Mouse (Mus musculus): ENCODE data around the gene Cd200r3. TPM values are rescaled to one million over a fixed set of nuclear protein-coding genes. Genes with fewer than 3 reads are reported as not detected.

Cd200r3 gene
- polyA plus RNA-seq, 1 experiment from 2014 or later, result 0.37 TPM

GRCm38 (mm10) chr16:44978193-44978592, 34.7 kb downstream of the Cd200r3 start:
- Histone ChIP-seq H3K27ac (no peak overlapping the region), H3K79me2 (ENCODE audit: inconsistent target) (no peaks in the 10 kb centered on the region), H3K36me3 (ENCODE audit: inconsistent target) (no peaks in the 10 kb centered on the region), H3K4me3 (ENCODE audit: inconsistent target) (no peak overlapping the region)
- WGBS (ENCODE audit: missing documents), result 85% methylated on average over 2 of the region's 2 CpGs

- no peaks in the 10 kb centered on the region for H3K36me3 ChIP-seq (ENCODE audit: inconsistent target)
- WGBS (ENCODE audit: missing documents), result 95% methylated on average over 3 of the region's 3 CpGs
- H3K79me2 ChIP-seq (ENCODE audit: inconsistent target), result no peaks in the 10 kb centered on the region
- no peak overlapping the region for H3K27ac ChIP-seq
- no peak overlapping the region for H3K4me3 ChIP-seq (ENCODE audit: inconsistent target)
Measured at GRCm38 (mm10) chr16:44979355-44979896, 35.9 kb downstream of the Cd200r3 start.

DNA sequence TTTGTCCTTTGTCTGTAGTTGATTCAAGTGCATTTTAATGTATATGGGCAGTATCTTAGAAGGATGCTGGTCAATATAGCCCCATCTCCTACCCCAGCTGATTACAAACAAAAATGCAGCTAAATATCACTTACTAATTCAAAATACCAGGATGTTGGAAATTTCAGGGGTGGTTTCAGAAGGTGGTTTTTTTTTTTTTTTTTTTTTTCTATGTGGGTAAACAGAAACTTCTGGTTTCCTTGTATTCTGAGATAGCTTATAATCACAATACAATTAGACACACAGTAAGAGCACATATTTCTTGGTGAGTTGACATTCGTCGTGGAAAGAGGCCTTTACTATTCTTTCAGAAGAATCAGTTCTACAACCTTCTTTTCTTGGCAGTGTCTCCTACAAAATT, 39.5 kb downstream of the Cd200r3 start:
- no peaks in the 10 kb centered on the region for H3K36me3 ChIP-seq (ENCODE audit: inconsistent target)
- no peak overlapping the region for H3K27ac ChIP-seq
- WGBS (ENCODE audit: missing documents), result 57% methylated on average over 2 of the region's 2 CpGs
- H3K79me2 ChIP-seq (ENCODE audit: inconsistent target), result no peaks in the 10 kb centered on the region
- no peak overlapping the region for H3K4me3 ChIP-seq (ENCODE audit: inconsistent target)

- H3K79me2 ChIP-seq (ENCODE audit: inconsistent target), result no peaks in the 10 kb centered on the region
- 86% methylated on average over 3 of the region's 3 CpGs for WGBS (ENCODE audit: missing documents)
- no peak overlapping the region for H3K4me3 ChIP-seq (ENCODE audit: inconsistent target)
- no peaks in the 10 kb centered on the region for H3K36me3 ChIP-seq (ENCODE audit: inconsistent target)
- H3K27ac ChIP-seq, result 0 out of 2 replicates have a peak overlapping the region, but pooled peaks have one; percentile 3
Measured at GRCm38 (mm10) chr16:44983379-44984060, 40.0 kb downstream of the Cd200r3 start.

DNA sequence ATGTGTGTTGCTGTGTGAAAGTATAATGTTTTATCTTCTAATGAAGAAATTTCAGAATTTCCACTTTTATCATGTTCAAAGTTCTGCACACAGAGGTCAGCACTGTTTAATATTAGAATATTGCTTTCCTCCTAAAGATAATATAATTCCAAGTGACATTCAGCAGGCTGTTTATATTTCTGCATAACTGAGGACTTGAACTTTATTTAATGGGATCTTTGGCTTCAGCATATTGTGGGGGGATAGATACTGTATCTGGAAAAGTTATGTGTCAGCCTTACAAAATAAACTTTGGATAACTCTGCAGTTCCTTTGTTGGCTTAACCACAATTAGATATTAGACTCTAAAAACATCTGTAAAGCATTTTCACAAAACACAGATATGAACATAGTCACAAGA, 40.6 kb downstream of the Cd200r3 start:
- H3K36me3 ChIP-seq (ENCODE audit: inconsistent target), result no peaks in the 10 kb centered on the region

GRCm38 (mm10) chr16:44984925-44985324, 41.4 kb downstream of the Cd200r3 start:
- Histone ChIP-seq H3K36me3 (ENCODE audit: inconsistent target) (no peaks in the 10 kb centered on the region), H3K79me2 (ENCODE audit: inconsistent target) (no peaks in the 10 kb centered on the region), H3K27ac (no peak overlapping the region), H3K4me3 (ENCODE audit: inconsistent target) (no peak overlapping the region)
- WGBS (ENCODE audit: missing documents), result 77% methylated on average over 3 of the region's 3 CpGs

More for the DNA sequence above, 40.6 kb downstream of the Cd200r3 start:
- no peaks in the 10 kb centered on the region for H3K79me2 ChIP-seq (ENCODE audit: inconsistent target)
- no peak overlapping the region for H3K27ac ChIP-seq
- H3K4me3 ChIP-seq (ENCODE audit: inconsistent target), result no peak overlapping the region

DNA sequence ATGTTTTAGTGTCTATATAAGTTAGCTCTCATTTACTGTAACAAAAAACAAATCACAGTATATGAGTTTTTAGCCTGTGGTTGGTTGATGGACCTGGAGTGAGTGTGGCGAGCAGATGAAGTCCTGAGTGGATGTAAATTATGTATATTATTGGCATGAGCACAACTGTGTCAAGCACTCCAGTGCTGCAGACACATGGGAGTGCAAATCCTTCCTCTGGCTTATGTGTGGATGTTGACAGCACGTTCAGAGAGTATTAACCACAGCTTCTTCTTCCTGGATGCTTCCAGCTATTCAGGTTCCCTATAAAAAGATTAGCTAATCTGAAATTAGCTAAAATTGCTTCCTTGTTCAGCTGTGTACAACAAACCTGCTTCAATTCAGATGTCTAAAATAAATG, 42.6 kb downstream of the Cd200r3 start:
- no peak overlapping the region for H3K4me3 ChIP-seq (ENCODE audit: inconsistent target)
- WGBS (ENCODE audit: missing documents), result 42% methylated on average over 2 of the region's 2 CpGs
- H3K79me2 ChIP-seq (ENCODE audit: inconsistent target), result no peaks in the 10 kb centered on the region
- H3K27ac ChIP-seq, result peak overlapping the region; percentile 22
- H3K36me3 ChIP-seq (ENCODE audit: inconsistent target), result no peaks in the 10 kb centered on the region

DNA sequence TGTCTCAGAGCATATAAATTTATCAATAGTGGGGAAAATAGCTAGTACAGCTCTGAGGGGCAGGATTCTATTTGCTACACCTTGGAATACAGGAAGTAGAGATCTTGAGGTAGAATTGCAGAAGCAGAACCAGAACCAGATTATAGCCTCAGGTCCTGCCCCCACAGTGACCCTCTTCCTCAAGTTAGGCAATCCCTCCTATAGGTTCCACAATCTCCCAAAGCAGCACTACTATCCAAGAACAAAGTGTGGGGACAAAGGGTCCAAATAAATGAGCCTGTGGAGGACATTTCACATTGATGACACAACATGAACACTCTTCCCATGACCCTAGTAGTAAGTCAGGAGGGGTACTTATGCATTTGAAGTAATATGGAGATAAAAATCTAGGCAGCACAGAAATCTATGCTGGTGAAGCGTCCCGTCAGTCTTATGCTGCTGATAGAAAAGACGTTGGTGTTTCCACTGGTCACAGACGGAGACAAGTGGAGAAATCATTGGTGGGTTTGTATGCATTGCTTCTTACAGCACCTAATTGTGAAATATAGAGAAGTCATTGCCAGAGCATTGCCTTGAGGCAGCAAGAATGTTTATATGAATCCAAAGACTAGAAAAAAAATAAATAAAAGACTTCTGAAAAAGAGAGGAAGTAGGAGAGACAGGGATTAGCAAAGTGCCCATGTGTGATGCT, 45.3 kb downstream of the Cd200r3 start:
- Histone ChIP-seq H3K27ac (peak overlapping the region; percentile 43), H3K79me2 (ENCODE audit: inconsistent target) (no peaks in the 10 kb centered on the region)
- 49% methylated on average over 4 of the region's 4 CpGs for WGBS (ENCODE audit: missing documents)

DNA sequence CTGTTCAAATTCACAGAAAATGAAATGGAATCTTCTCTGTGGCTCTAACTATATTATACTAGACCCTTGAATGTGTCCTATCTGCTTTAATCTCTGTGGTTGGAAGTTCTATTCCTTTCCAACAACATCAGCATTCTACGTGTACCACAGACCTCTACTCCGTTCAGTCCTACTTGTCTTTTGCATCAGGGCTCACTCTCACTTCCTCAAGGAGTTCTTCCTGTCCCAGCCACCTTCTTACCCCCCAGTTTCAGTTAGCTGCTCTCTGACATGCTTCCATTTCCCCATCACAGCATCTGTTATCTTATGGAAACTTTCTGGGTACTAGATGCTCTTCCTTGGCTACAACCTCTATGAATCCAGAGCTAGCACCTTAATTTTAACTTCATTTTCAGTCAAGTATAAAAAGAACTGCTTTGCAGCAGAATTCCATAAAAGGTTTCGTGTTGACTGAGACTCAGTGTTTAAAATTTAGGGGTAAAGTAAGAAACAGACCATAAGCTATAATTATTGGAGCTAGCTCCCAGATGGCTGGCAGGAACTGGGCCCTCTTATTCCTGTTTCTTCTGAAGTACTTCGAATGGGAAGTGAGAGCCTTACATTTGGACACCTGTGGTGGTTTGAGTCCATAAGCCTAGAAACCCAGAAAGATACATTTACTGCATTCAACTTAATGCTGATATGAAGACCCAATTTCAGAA, 50.0 kb downstream of the Cd200r3 start:
- no peaks in the 10 kb centered on the region for H3K36me3 ChIP-seq (ENCODE audit: inconsistent target)
- no peak overlapping the region for H3K4me3 ChIP-seq (ENCODE audit: inconsistent target)
- peak overlapping the region; percentile 92 for H3K27ac ChIP-seq
- H3K79me2 ChIP-seq (ENCODE audit: inconsistent target), result no peaks in the 10 kb centered on the region
- WGBS (ENCODE audit: missing documents), result 42% methylated on average over 4 of the region's 4 CpGs

More for the DNA sequence above, 45.3 kb downstream of the Cd200r3 start:
- Histone ChIP-seq H3K4me3 (ENCODE audit: inconsistent target) (no peak overlapping the region), H3K36me3 (ENCODE audit: inconsistent target) (no peaks in the 10 kb centered on the region)

- Histone ChIP-seq H3K27ac (peak overlapping the region; percentile 92), H3K36me3 (ENCODE audit: inconsistent target) (no peaks in the 10 kb centered on the region), H3K79me2 (ENCODE audit: inconsistent target) (no peaks in the 10 kb centered on the region), H3K4me3 (ENCODE audit: inconsistent target) (no peak overlapping the region)
- 91% methylated on average over 6 of the region's 6 CpGs for WGBS (ENCODE audit: missing documents)
Measured at GRCm38 (mm10) chr16:44994206-44994953, 50.9 kb downstream of the Cd200r3 start.

DNA sequence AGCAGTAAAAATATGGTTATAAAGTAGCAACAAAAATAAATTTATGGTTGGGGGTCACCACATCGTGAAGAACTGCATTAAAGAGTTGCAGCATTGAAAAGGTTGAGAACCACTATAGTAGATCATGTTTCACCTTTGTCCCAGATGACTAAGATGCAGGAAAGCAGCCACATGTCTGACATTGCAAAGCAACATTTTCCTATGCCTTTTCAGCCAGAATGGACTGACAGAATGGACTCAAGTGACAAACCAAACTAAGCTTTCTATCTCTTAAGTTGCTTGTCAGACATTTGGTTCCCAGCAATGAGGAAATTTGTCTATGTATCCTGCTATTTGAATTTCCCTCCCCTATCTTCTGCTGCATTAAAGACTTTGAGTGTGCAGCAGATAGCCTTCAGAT, 51.6 kb downstream of the Cd200r3 start:
- Histone ChIP-seq H3K36me3 (ENCODE audit: inconsistent target) (no peaks in the 10 kb centered on the region), H3K27ac (0 out of 2 replicates have a peak overlapping the region, but pooled peaks have one; percentile 92), H3K79me2 (ENCODE audit: inconsistent target) (no peaks in the 10 kb centered on the region), H3K4me3 (ENCODE audit: inconsistent target) (no peak overlapping the region)
- whole genome bisulfite sequencing (ENCODE audit: missing documents), result 96% methylated on average over 1 of the region's 1 CpGs

DNA sequence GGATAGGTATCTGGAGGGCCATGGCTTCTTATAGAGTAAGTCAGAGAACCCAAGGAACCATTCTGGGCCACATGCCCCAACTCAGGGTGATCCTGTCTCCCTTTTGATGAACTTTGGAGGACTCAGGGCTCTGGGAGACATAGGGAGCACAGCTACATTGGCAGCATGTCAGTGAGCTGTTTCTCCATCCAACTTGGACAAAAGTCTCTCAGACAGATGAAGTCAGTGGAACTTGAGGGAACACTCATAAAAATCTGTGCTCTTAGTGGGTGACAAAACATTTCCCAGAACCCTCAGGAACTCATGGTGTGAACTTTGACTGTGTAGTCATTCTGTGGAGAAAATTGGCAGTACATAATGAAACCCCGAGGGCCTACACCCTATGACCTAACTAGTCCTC, 53.2 kb downstream of the Cd200r3 start:
- Histone ChIP-seq H3K79me2 (ENCODE audit: inconsistent target) (no peaks in the 10 kb centered on the region), H3K27ac (no peak overlapping the region), H3K4me3 (ENCODE audit: inconsistent target) (no peak overlapping the region), H3K36me3 (ENCODE audit: inconsistent target) (no peaks in the 10 kb centered on the region)
- 100% methylated on average over 1 of the region's 1 CpGs for WGBS (ENCODE audit: missing documents)

- WGBS (ENCODE audit: missing documents), result 34% methylated on average over 3 of the region's 3 CpGs
- Histone ChIP-seq H3K27ac (no peak overlapping the region), H3K36me3 (ENCODE audit: inconsistent target) (no peaks in the 10 kb centered on the region), H3K4me3 (ENCODE audit: inconsistent target) (no peak overlapping the region), H3K79me2 (ENCODE audit: inconsistent target) (no peaks in the 10 kb centered on the region)
Measured at GRCm38 (mm10) chr16:44999537-44999936, 56.1 kb downstream of the Cd200r3 start.

- WGBS (ENCODE audit: missing documents), result 64% methylated on average over 3 of the region's 3 CpGs
- Histone ChIP-seq H3K27ac (peak overlapping the region; percentile 86), H3K4me3 (ENCODE audit: inconsistent target) (no peak overlapping the region), H3K79me2 (ENCODE audit: inconsistent target) (no peaks in the 10 kb centered on the region), H3K36me3 (ENCODE audit: inconsistent target) (no peaks in the 10 kb centered on the region)
Measured at GRCm38 (mm10) chr16:45004443-45004842, 61.0 kb downstream of the Cd200r3 start.

All from macrophage (primary cell).